In the genomic region with DNA sequence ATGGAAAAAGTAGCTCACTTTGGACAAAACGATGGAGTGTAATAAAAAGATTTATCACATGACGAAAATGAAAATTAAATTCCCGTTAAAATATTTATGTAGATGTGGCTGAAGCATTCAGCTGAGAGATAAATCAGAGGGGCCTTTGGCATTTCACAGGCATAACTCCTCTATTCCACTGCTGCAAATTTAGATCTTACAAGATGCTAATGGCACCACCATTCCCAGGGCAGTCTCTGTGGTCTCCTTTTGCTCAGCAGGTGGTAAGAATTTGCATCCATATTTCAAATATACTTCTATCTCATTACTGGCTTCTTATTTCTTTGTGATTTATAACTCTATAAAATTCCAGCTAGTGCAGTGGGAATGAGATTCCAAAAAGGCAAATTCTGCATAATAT, we compare ENCODE assay signal across 25 mouse cellular contexts.
DNase-seq lines count a peak whose midpoint lies in the region; ATAC-seq and TF ChIP-seq lines count a peak whose summit lies in the region.
"Had no signal": no experiment of that assay in that cellular context is flagged by ENCODE, and none has a peak within 500 bp of the region (broad histone marks: within the 10 kb centered on the region; RNA-seq: fewer than 3 reads in every experiment).

No protein-coding gene starts in this region.

- no peaks in the 10 kb centered on the region for H3K36me3 ChIP-seq in midbrain, embryonic 14.5 days (ENCODE audit: control insufficient read depth, insufficient read depth, low read length)
- H3K36me3 ChIP-seq in midbrain, embryonic 11.5 days (ENCODE audit: control insufficient read depth, insufficient read depth, low read length) = no peaks in the 10 kb centered on the region
- no peaks in the 10 kb centered on the region for H3K36me3 ChIP-seq in neural tube, embryonic 12.5 days
- H3K36me3 ChIP-seq in neural tube, embryonic 14.5 days (ENCODE audit: control insufficient read depth, insufficient read depth, low read length) = no peaks in the 10 kb centered on the region
- H3K36me3 ChIP-seq in forebrain, embryonic 12.5 days (replicated peaks) = no peaks in the 10 kb centered on the region
- no peaks in the 10 kb centered on the region for H3K36me3 ChIP-seq in liver, embryonic 11.5 days (ENCODE audit: control insufficient read depth, insufficient read depth, low read length)
- H3K36me3 ChIP-seq: embryonic facial prominence, embryonic 10.5 days; embryonic facial prominence, embryonic 12.5 days; G1E had no signal

- no peaks in the 10 kb centered on the region for H3K4me1 ChIP-seq in midbrain, embryonic 14.5 days (ENCODE audit: control insufficient read depth, insufficient read depth, low read length)
- H3K4me1 ChIP-seq in midbrain, embryonic 11.5 days (ENCODE audit: control insufficient read depth, insufficient read depth, low read length) = no peaks in the 10 kb centered on the region
- H3K4me1 ChIP-seq in neural tube, embryonic 12.5 days = no peaks in the 10 kb centered on the region
- H3K4me1 ChIP-seq in neural tube, embryonic 14.5 days (ENCODE audit: control insufficient read depth, insufficient read depth, low read length) = no peaks in the 10 kb centered on the region
- no peaks in the 10 kb centered on the region for H3K4me1 ChIP-seq in forebrain, embryonic 12.5 days
- no peaks in the 10 kb centered on the region for H3K4me1 ChIP-seq in liver, embryonic 11.5 days (replicated peaks; ENCODE audit: control insufficient read depth, insufficient read depth, low read length)
- H3K4me1 ChIP-seq: embryonic facial prominence, embryonic 10.5 days; embryonic facial prominence, embryonic 12.5 days had no signal

- no peak overlapping the region for H3K4me2 ChIP-seq in midbrain, embryonic 14.5 days (ENCODE audit: low read length)
- H3K4me2 ChIP-seq in midbrain, embryonic 11.5 days = no peak overlapping the region
- H3K4me2 ChIP-seq in neural tube, embryonic 12.5 days (replicated peaks) = no peak overlapping the region
- H3K4me2 ChIP-seq in neural tube, embryonic 14.5 days (ENCODE audit: low read depth, low read length) = no peak overlapping the region
- no peak overlapping the region for H3K4me2 ChIP-seq in forebrain, embryonic 12.5 days
- no peak overlapping the region for H3K4me2 ChIP-seq in liver, embryonic 11.5 days
- H3K4me2 ChIP-seq: embryonic facial prominence, embryonic 12.5 days had no signal

- H3K4me3 ChIP-seq in midbrain, embryonic 14.5 days (replicated peaks; ENCODE audit: low read depth, low read length) = no peak overlapping the region
- no peak overlapping the region for H3K4me3 ChIP-seq in midbrain, embryonic 11.5 days (ENCODE audit: low read depth, low read length)
- H3K4me3 ChIP-seq in neural tube, embryonic 12.5 days = no peak overlapping the region
- no peak overlapping the region for H3K4me3 ChIP-seq in neural tube, embryonic 14.5 days (ENCODE audit: low read depth, low read length)
- no peak overlapping the region for H3K4me3 ChIP-seq in forebrain, embryonic 12.5 days (replicated peaks)
- H3K4me3 ChIP-seq in liver, embryonic 11.5 days (ENCODE audit: low read depth, low read length) = no peak overlapping the region
- H3K4me3 ChIP-seq: embryonic facial prominence, embryonic 10.5 days; embryonic facial prominence, embryonic 12.5 days had no signal

- H3K27me3 ChIP-seq in midbrain, embryonic 14.5 days (ENCODE audit: control insufficient read depth, insufficient read depth, low read length) = no peaks in the 10 kb centered on the region
- H3K27me3 ChIP-seq in midbrain, embryonic 11.5 days (ENCODE audit: control insufficient read depth, insufficient read depth, low read length) = no peaks in the 10 kb centered on the region
- no peaks in the 10 kb centered on the region for H3K27me3 ChIP-seq in neural tube, embryonic 12.5 days (replicated peaks)
- no peaks in the 10 kb centered on the region for H3K27me3 ChIP-seq in neural tube, embryonic 14.5 days (ENCODE audit: control insufficient read depth, insufficient read depth, low read length)
- H3K27me3 ChIP-seq in forebrain, embryonic 12.5 days = no peaks in the 10 kb centered on the region
- no peaks in the 10 kb centered on the region for H3K27me3 ChIP-seq in liver, embryonic 11.5 days (replicated peaks; ENCODE audit: control insufficient read depth, insufficient read depth, low read length)
- H3K27me3 ChIP-seq: CH12.LX; embryonic facial prominence, embryonic 12.5 days; Patski had no signal

- no peak for ATAC-seq in midbrain, embryonic 14.5 days (ENCODE audit: low FRiP score, low TSS enrichment)
- no peak for ATAC-seq in midbrain, embryonic 11.5 days (ENCODE audit: low FRiP score)
- ATAC-seq in neural tube, embryonic 12.5 days (ENCODE audit: low FRiP score, low read depth) = peak; percentile 72; the same call in 1 of the 2 replicates
- ATAC-seq in neural tube, embryonic 14.5 days (ENCODE audit: low read depth) = peak; percentile 77; the same call in 1 of the 2 replicates
- ATAC-seq in activated CD4-positive, CD25-positive, alpha-beta regulatory T cell, adult 4 months = no peak
- ATAC-seq in forebrain, embryonic 12.5 days (ENCODE audit: low FRiP score) = no peak
- ATAC-seq in liver, embryonic 11.5 days (replicated peaks; ENCODE audit: low FRiP score) = no peak
- ATAC-seq: CD4-positive, CD25-positive, alpha-beta regulatory T cell, adult 4 months; forebrain, embryonic 14.5 days; forebrain, embryonic 16.5 days; Patski had no signal

- DNase-seq in midbrain, embryonic 14.5 days = peak; percentile 14
- DNase-seq in midbrain, embryonic 11.5 days (ENCODE audit: low spot score, missing footprints) = no peak
- DNase-seq in brain, embryonic 14.5 days (ENCODE audit: low read depth) = peak; percentile 23
- no peak for DNase-seq in liver, embryonic 11.5 days (ENCODE audit: low spot score)
- DNase-seq: adrenal gland, adult 2 months; adrenal gland, postnatal 10 days; adrenal gland, postnatal 25 days; B cell, adult 2 months; cerebellum, adult 11-12 months; cerebellum, adult 2 months; cerebellum, adult 9-10 months; cerebellum, postnatal 10 days; cerebellum, postnatal 25 days had no signal

- TF ChIP-seq POLR2A in brain, embryonic 14.5 days (IDR thresholded peaks at IDR 0.05; ENCODE audit: borderline replicate concordance, extremely low read depth, insufficient read depth, insufficient read length, poor library complexity, severe bottlenecking) = no peak

- no peak overlapping the region for H3K9ac ChIP-seq in midbrain, embryonic 14.5 days (replicated peaks; ENCODE audit: low read length)
- no peak overlapping the region for H3K9ac ChIP-seq in midbrain, embryonic 11.5 days (ENCODE audit: low read length)
- H3K9ac ChIP-seq in neural tube, embryonic 12.5 days = no peak overlapping the region
- no peak overlapping the region for H3K9ac ChIP-seq in neural tube, embryonic 14.5 days (replicated peaks; ENCODE audit: low read depth, low read length)
- no peak overlapping the region for H3K9ac ChIP-seq in forebrain, embryonic 12.5 days
- no peak overlapping the region for H3K9ac ChIP-seq in liver, embryonic 11.5 days (ENCODE audit: low read depth, low read length)
- H3K9ac ChIP-seq: embryonic facial prominence, embryonic 12.5 days had no signal

- no peak overlapping the region for H3K27ac ChIP-seq in midbrain, embryonic 14.5 days (replicated peaks; ENCODE audit: low read depth, low read length)
- H3K27ac ChIP-seq in midbrain, embryonic 11.5 days (ENCODE audit: low read depth, low read length) = no peak overlapping the region
- H3K27ac ChIP-seq in neural tube, embryonic 12.5 days = no peak overlapping the region
- H3K27ac ChIP-seq in neural tube, embryonic 14.5 days (ENCODE audit: low read depth, low read length) = no peak overlapping the region
- no peak overlapping the region for H3K27ac ChIP-seq in forebrain, embryonic 12.5 days
- no peak overlapping the region for H3K27ac ChIP-seq in liver, embryonic 11.5 days (ENCODE audit: low read depth, low read length)
- H3K27ac ChIP-seq: embryonic facial prominence, embryonic 10.5 days; embryonic facial prominence, embryonic 12.5 days had no signal

- TF ChIP-seq CTCF in brain, embryonic 14.5 days (IDR thresholded peaks at IDR 0.05; ENCODE audit: borderline replicate concordance, extremely low read depth, insufficient read depth, insufficient read length) = no peak

- no peaks in the 10 kb centered on the region for H3K9me3 ChIP-seq in midbrain, embryonic 14.5 days (ENCODE audit: control insufficient read depth, low read length)
- no peaks in the 10 kb centered on the region for H3K9me3 ChIP-seq in midbrain, embryonic 11.5 days (ENCODE audit: control insufficient read depth, low read length)
- H3K9me3 ChIP-seq in neural tube, embryonic 12.5 days = no peaks in the 10 kb centered on the region
- H3K9me3 ChIP-seq in neural tube, embryonic 14.5 days (ENCODE audit: control insufficient read depth, low read length) = no peaks in the 10 kb centered on the region
- no peaks in the 10 kb centered on the region for H3K9me3 ChIP-seq in forebrain, embryonic 12.5 days
- no peaks in the 10 kb centered on the region for H3K9me3 ChIP-seq in liver, embryonic 11.5 days (ENCODE audit: control insufficient read depth, low read length)
- H3K9me3 ChIP-seq: embryonic facial prominence, embryonic 10.5 days; embryonic facial prominence, embryonic 12.5 days; G1E had no signal

- 81% methylated on average over 3 of the region's 3 CpGs for WGBS in midbrain, embryonic 14.5 days
- 89% methylated on average over 3 of the region's 3 CpGs for WGBS in midbrain, embryonic 11.5 days
- 73% methylated on average over 3 of the region's 3 CpGs for WGBS in neural tube, embryonic 12.5 days
- WGBS in neural tube, embryonic 14.5 days = 53% methylated on average over 3 of the region's 3 CpGs
- WGBS in forebrain, embryonic 12.5 days = 89% methylated on average over 3 of the region's 3 CpGs
- 82% methylated on average over 3 of the region's 3 CpGs for WGBS in liver, embryonic 11.5 days

Comparison
In these comparisons a context has a peak if more than half of its experiments do, and no peak if none do; other contexts are left out.
1. DNase-seq: peak in midbrain, embryonic 14.5 days (single experiment) and brain, embryonic 14.5 days (single experiment); none in midbrain, embryonic 11.5 days (single experiment) and liver, embryonic 11.5 days (single experiment).
2. ATAC-seq: peak in neural tube, embryonic 12.5 days (single experiment) and neural tube, embryonic 14.5 days (single experiment); none in midbrain, embryonic 14.5 days (single experiment), midbrain, embryonic 11.5 days (single experiment), activated CD4-positive, CD25-positive, alpha-beta regulatory T cell, adult 4 months (single experiment), forebrain, embryonic 12.5 days (single experiment) and liver, embryonic 11.5 days (single experiment).